Mouse (Mus musculus): ENCODE measurements around the gene Sowahd. TPM values are rescaled to one million over a fixed set of nuclear protein-coding genes. Genes with fewer than 3 reads are reported as not detected.
"Not testable (repeated sequence)": the region's sequence is repeated elsewhere in the genome, so short reads cannot be mapped to it uniquely, and the experiment has no call there.

Gene Sowahd
- total RNA-seq, 2 experiments from 2014 or later = not detected

DNA sequence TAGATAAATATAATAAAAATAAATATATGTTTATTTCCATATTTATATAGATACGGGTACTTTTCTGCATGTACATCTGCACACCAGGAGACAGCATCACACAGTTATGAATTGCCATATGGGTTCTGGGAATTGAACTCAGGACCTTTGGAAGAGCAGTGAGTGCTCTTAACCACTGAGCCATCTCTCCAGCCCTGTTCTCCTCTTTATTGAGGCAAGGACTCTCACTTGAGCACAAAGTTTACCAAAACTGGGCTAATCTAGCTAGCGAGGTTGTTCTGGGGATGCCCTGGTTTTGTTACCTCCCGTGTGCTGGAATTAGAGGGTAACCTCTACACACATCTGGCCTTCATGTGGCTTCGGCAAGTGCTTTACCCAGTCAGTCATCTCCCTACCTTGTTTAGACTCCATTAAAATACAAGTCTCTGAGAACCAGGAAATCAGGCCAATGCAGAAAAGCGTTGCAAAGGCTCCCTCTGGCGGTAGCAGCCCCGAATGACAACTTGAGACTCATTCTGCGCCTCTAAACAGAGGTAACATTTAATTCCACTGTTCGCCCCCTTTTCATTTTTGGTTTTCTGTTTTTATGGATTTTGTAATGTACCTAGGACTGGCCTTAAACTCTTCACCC is 25.7 kb downstream of the Sowahd start:
- peak; percentile 46 to 64 for DNase-seq (ENCODE audit: low spot score in 2 of 2)
- H3K27ac ChIP-seq = no peak overlapping the region
- peak; percentile 88 for TF ChIP-seq CTCF (conservative IDR thresholded peaks at IDR 0.05)
- no peak overlapping the region for H3K4me3 ChIP-seq

DNA sequence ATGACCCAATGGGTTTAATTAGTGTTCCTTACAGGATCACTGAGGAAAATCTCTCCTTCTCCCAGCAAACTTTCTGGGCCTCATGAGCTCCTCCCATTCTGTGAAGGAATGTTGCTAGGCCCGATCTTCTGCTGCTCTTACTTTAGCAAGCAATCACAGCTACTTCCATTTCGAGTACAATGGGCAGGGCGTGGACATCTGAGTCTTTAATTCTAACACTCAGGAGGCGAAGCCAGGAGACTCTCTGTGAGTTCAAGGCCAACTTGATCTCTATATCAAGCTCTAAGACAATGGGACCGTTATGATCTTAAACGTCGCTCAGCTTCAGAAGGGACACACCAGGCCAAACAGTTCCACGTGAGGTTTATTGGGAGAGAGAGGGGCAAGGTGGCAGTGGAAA is 28.0 kb downstream of the Sowahd start:
- Histone ChIP-seq H3K27ac (no peak overlapping the region), H3K4me3 (no peak overlapping the region)
- TF ChIP-seq CTCF (conservative IDR thresholded peaks at IDR 0.05) = no peak

DNA sequence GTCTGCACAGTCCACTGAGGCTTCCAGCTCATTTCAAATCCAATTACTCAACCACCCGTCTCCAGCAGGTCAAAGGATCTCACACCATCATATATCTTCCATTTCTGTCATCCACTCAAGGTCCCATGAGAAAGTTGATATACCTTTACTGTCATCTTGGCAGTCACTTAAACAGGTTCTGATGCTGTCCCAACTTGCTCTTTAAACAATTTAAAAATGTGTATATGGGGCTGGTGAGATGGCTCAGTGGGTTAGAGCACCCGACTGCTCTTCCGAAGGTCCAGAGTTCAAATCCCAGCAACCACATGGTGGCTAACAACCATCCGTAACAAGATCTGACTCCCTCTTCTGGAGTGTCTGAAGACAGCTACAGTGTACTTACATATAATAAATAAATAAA is 31.7 kb downstream of the Sowahd start:
- not testable (repeated sequence) for H3K4me3 ChIP-seq; H3K27ac ChIP-seq; DNase-seq (ENCODE audit: low spot score in 2 of 2)

More for the DNA sequence above, 28.0 kb downstream of the Sowahd start:
- DNase-seq (ENCODE audit: low spot score in 2 of 2) = no peak

GRCm38 (mm10) chrX:37081194-37081593 is 32.5 kb downstream of the Sowahd start:
- H3K27ac ChIP-seq = no peak overlapping the region
- no peak for TF ChIP-seq CTCF (conservative IDR thresholded peaks at IDR 0.05)
- no peak for DNase-seq (ENCODE audit: low spot score in 2 of 2)
- H3K4me3 ChIP-seq = no peak overlapping the region

- peak overlapping the region; percentile 95 for H3K27ac ChIP-seq
- peak overlapping the region; percentile 65 for H3K4me3 ChIP-seq
- DNase-seq (ENCODE audit: low spot score in 2 of 2) = no peak
- TF ChIP-seq CTCF (conservative IDR thresholded peaks at IDR 0.05) = no peak
Measured at GRCm38 (mm10) chrX:37084318-37084926, 35.8 kb downstream of the Sowahd start.

- peak; percentile 47 for TF ChIP-seq CTCF (conservative IDR thresholded peaks at IDR 0.05)
- peak within 1 kb of the TSS; percentile 95 for H3K27ac ChIP-seq
- peak; percentile 76 to 82 for DNase-seq (ENCODE audit: low spot score in 2 of 2)
- H3K4me3 ChIP-seq = peak within 1 kb of the TSS; percentile 65
Measured at GRCm38 (mm10) chrX:37084927-37085660, 36.4 kb downstream of the Sowahd start, which contains the start of gene Rpl39. Gene Rpl39 (minus strand): TSS chrX:37085402.

GRCm38 (mm10) chrX:37085665-37086064 is 37.0 kb downstream of the Sowahd start:
- peak overlapping the region; percentile 95 for H3K27ac ChIP-seq
- H3K4me3 ChIP-seq = peak overlapping the region; percentile 65
- no peak for DNase-seq (ENCODE audit: low spot score in 2 of 2)
- TF ChIP-seq CTCF (conservative IDR thresholded peaks at IDR 0.05) = no peak

DNA sequence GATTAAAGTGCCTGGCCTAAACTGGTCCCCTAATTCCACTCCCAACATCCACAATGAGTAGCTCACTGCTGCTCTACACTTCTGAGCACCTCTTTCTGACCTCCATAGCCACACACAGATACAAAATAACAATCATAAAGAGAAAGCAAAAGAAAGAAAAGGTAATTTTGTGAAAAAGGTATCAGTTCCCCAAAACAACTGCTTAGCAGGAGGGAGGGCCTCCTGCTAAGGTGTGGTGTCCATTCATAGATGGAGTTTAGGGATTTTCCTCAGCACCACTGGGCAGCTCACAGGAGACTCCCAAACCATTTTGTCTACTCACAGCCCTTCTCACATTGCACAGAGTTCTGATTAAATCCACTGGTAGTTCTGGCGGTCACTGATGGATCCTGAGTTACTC is 40.1 kb downstream of the Sowahd start:
- Histone ChIP-seq H3K4me3 (no peak overlapping the region), H3K27ac (no peak overlapping the region)
- no peak for DNase-seq (ENCODE audit: low spot score in 2 of 2)
- no peak for TF ChIP-seq CTCF (conservative IDR thresholded peaks at IDR 0.05)

GRCm38 (mm10) chrX:37091457-37091856 is 42.8 kb downstream of the Sowahd start:
- Histone ChIP-seq H3K4me3 (no peak overlapping the region), H3K27ac (no peak overlapping the region)
- no peak for TF ChIP-seq CTCF (conservative IDR thresholded peaks at IDR 0.05)
- no peak for DNase-seq (ENCODE audit: low spot score in 2 of 2)

GRCm38 (mm10) chrX:37095106-37095768 is 46.6 kb downstream of the Sowahd start:
- no peak for TF ChIP-seq CTCF (conservative IDR thresholded peaks at IDR 0.05)
- DNase-seq (ENCODE audit: low spot score in 2 of 2) = no peak
- Histone ChIP-seq H3K4me3 (no peak overlapping the region), H3K27ac (no peak overlapping the region)

- DNase-seq (ENCODE audit: low spot score in 2 of 2) = no peak
- no peak overlapping the region for H3K4me3 ChIP-seq
- H3K27ac ChIP-seq = no peak overlapping the region
- no peak for TF ChIP-seq CTCF (conservative IDR thresholded peaks at IDR 0.05)
Measured at GRCm38 (mm10) chrX:37098681-37099080, 50.0 kb downstream of the Sowahd start.

Other genes with a start within 250 kb of the Sowahd start
- 10 to 100 TPM; 52.0 to 53.8 TPM for gene Ube2a, start 174.9 kb upstream of the Sowahd start, total RNA-seq (2021)
- 10 to 100 TPM; 40.4 TPM for gene C330007P06Rik, start 174.7 kb upstream of the Sowahd start, total RNA-seq (2021)
- gene Nkrf, start 145.9 kb upstream of the Sowahd start, total RNA-seq (2021) = 10 to 100 TPM; 29.7 to 32.2 TPM
- gene Sept6, start 57.1 kb upstream of the Sowahd start, total RNA-seq (2021) = 10 to 100 TPM; 50.4 to 51.9 TPM
- 100 to 1,000 TPM; 227 to 242 TPM for gene Rpl39, start 36.6 kb downstream of the Sowahd start, total RNA-seq (2021)
- gene Upf3b, start 61.5 kb downstream of the Sowahd start, total RNA-seq (2021) = 10 to 100 TPM; 18.9 to 20.5 TPM
- gene Nkap, start 78.0 kb downstream of the Sowahd start, total RNA-seq (2021) = 10 to 100 TPM; 13.5 to 15.2 TPM
- under 1 TPM in 1 of 2 experiments, not detected in 1; 0.26 TPM for gene Akap14, start 120.0 kb downstream of the Sowahd start, total RNA-seq (2021)
- 100 to 1,000 TPM; 200 to 205 TPM for gene Ndufa1, start 142.3 kb downstream of the Sowahd start, total RNA-seq (2021)
- 1 to 10 TPM; 7.9 to 9.4 TPM for gene Rnf113a1, start 142.4 kb downstream of the Sowahd start, total RNA-seq (2021)
- gene Gm9, start 162.2 kb downstream of the Sowahd start, total RNA-seq (2021) = not detected
- gene Rhox1, start 173.4 kb downstream of the Sowahd start, total RNA-seq (2021) = not detected
- not detected for gene Rhox2a, start 196.1 kb downstream of the Sowahd start, total RNA-seq (2021)
- not detected for gene Rhox3a, start 201.1 kb downstream of the Sowahd start, total RNA-seq (2021)
- not detected for gene Rhox4a, start 216.5 kb downstream of the Sowahd start, total RNA-seq (2021)

Measured in layer of hippocampus, adult 2 months (tissue).